Mouse (Mus musculus) frontal cortex, postnatal 36 days (tissue): Measurements from ENCODE around the gene Unc13a.
A peak's percentile ranks its signal among the peaks of the same experiment; 100 is the strongest.

Experiments used
- DNase-seq, 2 experiments: peaks; one replicate each; pipeline ENCODE4 v3.0.0; 2022; ENCODE audit warnings: low spot score in 2 of 2

Unc13a gene

GRCm38 (mm10) chr8:71686143-71686734, 14.7 kb upstream of the Unc13a start:
- DNase-seq = no peak

DNA sequence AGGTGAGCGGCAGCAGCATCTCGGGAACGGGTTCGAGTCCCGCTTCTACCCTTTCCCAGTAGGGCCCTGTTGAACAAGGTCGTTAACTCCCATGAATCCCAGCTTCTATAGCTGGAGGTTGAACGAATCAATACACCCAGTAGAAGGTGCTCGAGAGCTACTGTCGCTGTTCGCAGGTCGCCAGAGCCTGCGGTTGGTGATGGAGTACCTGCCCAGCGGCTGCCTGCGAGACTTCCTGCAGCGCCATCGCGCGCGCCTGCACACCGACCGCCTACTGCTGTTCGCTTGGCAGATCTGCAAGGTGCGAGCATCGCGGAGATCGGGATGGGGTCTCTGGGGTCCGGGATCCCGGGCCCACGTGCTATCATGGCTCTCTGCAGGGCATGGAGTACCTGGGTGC, 14.0 kb upstream of the Unc13a start:
- DNase-seq = no peak

- no peak for DNase-seq
Measured at GRCm38 (mm10) chr8:71684701-71685100, 13.1 kb upstream of the Unc13a start.

- no peak for DNase-seq
Measured at GRCm38 (mm10) chr8:71682832-71683231, 11.3 kb upstream of the Unc13a start.

GRCm38 (mm10) chr8:71681369-71681915, 9.9 kb upstream of the Unc13a start:
- no peak for DNase-seq

GRCm38 (mm10) chr8:71680471-71680870, 8.9 kb upstream of the Unc13a start:
- DNase-seq = no peak

- no peak for DNase-seq
Measured at GRCm38 (mm10) chr8:71679550-71680168, 8.1 kb upstream of the Unc13a start.

GRCm38 (mm10) chr8:71679116-71679515, 7.6 kb upstream of the Unc13a start:
- no peak for DNase-seq

GRCm38 (mm10) chr8:71678216-71678615, 6.7 kb upstream of the Unc13a start:
- DNase-seq = no peak

DNA sequence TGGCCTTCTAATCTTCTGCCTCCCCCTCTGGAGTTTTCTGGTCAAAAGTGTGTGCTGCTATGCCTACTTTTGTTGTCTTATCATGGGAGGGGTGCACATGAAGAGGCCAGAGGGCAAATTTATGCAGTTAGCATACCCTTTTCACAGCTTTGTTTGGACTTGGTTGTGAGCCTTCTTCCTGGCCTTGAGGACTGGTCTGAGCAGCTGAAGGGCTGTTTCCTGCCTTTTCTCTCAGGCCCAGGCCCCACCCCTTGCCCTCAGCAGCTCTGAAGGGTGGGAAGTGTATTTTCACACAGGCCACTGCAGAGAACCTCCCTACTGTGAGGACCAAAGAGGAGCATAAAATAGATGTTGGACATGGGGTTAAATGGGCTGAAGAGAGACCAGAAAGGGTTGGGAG, 6.0 kb upstream of the Unc13a start:
- DNase-seq = no peak

GRCm38 (mm10) chr8:71676803-71677202, 5.2 kb upstream of the Unc13a start:
- no peak for DNase-seq

DNA sequence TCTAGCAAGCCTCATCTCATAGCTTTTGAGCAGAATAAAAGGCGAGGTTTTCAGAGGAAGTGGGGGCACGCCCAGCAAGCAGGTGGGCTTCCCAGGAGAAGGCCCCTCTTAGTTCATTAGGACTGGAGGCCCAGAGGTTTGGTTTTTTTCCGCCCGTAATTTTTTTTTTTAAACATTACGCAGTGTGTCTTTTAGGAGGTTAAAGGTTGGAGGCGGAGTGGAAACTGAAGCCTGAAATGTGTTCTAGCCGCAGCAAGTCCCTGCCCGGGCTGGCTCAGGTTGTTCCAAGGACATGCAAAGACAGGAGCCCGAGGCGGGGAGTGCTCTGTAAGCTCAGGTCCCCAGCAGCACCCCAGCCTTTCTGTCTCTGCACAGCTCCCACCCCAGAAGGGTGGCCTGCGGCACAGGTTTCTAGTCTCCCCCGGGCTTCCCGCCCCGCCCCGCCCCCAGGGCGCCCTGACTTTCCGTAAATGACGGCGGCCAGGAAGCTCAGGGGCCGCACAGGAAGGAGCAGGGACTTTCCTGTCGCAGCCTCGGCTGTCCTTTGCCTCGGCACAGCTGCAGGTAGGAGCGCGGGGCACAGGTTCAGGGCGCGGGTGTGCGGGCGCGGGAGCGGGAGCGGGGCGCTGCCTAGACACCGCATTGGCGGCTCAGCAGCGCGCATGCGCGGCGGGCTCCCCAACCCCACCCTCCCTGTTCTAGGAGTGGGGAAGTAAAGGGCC, 4.6 kb upstream of the Unc13a start, which contains the start of gene Jak3:
TSS of gene Jak3 (plus strand) at position 277 of the 722 bp plus-strand sequence.
- DNase-seq = peak; percentile 46 to 55

- DNase-seq = no peak
Measured at GRCm38 (mm10) chr8:71675456-71676019, 4.0 kb upstream of the Unc13a start.

DNA sequence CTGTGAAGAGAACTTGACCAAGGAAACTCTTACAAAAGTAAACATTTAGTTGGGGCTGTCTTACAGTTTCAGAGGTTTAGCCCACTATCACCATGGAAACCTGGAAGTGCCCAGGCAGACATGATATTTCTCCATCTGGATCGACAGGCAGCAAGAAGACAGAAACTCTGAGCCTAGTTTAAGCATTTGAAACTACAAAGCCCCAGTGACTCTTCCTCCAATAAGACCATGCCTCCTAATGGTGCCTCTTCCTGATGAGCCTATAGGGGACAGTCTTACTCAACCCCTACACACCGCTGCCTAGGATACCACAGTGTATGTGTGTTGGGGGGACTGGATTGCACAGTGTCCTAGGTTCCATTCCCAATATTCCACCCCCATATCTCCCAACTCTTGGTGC, 2.5 kb upstream of the Unc13a start:
- DNase-seq = no peak

DNA sequence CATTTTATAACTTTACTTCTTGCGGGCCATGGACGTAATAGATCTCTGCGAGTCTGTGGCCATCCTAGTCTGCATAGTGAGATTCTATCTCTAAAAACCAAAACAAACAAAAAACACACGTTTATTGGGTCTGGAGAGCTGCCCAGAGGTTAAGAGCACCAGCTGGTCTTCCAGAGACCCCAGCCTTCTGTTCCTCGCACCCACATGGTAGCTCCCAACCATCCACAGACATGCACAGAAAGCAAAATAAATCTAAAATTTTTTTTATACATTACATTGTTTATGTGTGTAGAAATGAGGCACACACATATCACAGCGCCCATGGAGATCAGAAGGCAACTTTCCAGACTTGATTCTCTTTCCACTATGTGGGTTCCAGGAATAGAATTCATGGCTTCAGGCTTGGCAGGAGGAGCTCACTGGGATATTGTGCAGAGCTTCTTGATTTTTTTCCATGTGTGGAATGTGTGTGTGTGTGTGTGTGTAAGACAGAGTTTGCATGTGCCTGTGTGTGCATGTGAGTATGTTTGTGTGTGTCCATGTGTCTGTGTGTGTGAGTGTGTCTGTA, 695 bp upstream of the Unc13a start:
- DNase-seq = peak in 1 of 2 experiments; percentile 36

GRCm38 (mm10) chr8:71670621-71671548, 672 bp downstream of the Unc13a start:
- DNase-seq = peak; percentile 77 to 79

DNA sequence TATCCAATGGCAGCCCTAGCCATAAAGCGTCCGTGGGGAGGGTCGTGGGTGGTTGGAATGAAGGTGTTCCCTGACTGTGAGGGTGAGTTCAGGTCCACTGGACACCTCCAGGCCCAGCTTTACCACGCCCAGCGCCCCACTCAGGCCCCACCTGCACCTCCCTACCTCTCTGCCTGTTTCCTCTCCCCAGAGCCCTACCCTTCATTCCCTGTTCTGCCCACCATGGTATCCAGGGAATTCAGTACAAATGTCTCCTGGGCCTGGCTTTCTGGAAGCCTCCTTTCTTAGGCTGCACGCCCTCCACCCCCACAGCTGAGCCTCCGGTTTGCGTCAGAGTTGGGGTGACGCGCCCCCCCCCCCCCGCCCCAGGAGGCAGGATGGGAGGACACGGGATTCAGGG, 1.4 kb downstream of the Unc13a start:
- DNase-seq = no peak

GRCm38 (mm10) chr8:71668220-71668975, 3.2 kb downstream of the Unc13a start:
- DNase-seq = peak in 1 of 2 experiments; percentile 18

GRCm38 (mm10) chr8:71667256-71667655, 4.3 kb downstream of the Unc13a start:
- peak in 1 of 2 experiments; percentile 20 for DNase-seq

- no peak for DNase-seq
Measured at GRCm38 (mm10) chr8:71666855-71667254, 4.7 kb downstream of the Unc13a start.
